Mouse (Mus musculus) cerebellum, adult 11 months (tissue): ENCODE data around the gene Trim33.
A peak's percentile ranks its signal among the peaks of the same experiment; 100 is the strongest.

ENCODE experiments used
- DNase-seq: peaks from one replicate; pipeline ENCODE4 v3.0.0; 2022

Trim33 gene

DNA sequence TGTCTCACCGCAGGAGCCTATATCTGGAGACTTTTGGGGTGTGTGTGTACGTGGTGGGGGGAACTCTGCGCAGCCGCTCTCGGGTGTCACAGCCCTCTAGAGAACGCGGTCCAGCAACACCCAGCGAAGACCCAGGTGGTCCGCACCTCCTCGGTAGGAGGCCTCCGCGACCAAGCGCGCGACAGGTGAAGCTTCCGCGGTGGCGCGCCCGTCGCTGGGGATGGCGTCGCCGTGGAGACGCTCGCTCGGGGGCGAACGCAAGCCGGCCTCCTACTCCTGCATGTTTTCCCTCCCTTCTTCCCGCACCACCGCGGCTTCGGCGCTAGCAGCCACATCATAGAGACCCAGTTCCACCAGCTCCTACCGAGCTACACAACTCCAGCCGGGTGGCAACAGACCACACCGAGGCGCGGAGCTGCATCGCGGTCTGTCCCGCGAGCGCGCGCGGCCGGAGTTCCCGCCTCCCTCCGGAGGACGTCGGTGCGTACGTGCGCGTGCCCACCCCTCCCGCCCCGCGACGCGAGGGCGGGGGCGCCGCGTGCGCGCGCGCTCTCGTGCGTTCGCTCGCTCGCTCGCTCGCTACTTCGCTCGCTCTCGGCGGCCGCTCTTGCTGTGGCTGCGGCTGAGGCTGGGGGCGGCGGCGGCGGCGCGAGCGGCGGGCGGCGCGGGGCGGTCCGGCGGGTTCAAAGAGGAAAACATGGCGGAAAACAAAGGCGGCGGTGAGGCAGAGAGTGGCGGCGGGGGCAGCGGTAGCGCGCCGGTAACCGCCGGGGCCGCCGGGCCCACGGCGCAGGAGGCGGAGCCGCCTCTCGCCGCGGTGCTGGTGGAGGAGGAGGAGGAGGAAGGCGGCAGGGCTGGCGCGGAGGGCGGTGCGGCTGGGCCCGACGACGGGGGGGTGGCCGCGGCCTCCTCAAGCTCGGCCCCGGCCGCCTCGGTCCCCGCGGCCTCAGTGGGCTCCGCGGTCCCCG lies at the start of gene Trim33:
Gene Trim33, plus strand, starts transcription at position 112 of the 968 bp plus-strand sequence.
- peak; percentile 88 for DNase-seq

DNA sequence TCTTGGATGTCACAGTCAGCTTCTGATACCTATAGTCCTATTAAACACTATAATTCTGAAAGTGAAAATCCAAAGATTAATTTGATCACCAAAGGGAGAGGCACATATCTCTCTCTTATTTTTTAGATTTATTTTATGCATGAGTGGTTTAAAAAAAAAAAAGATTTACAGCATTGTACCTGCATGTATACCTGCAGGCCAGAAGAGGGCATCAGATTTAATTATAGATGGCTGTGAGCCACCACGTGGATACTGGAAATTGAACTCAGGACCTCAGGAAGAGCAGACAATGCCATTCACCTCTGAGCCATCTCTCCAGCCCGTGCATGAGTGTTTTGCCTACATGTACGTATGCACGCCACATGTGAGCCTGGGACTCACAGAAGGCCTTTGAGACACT lies 46.7 kb upstream of the Trim33 start:
- no peak for DNase-seq

DNA sequence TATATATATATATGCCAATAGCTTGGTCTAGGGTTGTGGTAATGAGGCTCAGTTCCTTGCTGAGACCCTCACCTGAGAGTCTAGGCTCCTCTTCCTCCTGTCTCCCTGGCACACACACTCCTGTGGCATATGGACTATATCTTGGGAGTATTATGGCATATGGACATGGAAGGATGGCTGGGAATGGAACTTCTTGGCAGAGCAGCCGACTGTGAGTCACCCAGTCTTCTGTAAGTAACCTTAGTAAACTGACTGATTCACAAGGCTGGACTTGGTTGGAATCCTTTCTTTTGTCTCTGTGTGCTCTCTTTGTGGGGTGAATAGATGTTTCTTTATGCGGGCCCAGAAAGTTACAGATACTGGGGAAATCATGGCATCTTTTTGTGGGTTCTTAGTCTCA lies 37.6 kb upstream of the Trim33 start:
- no peak for DNase-seq

DNA sequence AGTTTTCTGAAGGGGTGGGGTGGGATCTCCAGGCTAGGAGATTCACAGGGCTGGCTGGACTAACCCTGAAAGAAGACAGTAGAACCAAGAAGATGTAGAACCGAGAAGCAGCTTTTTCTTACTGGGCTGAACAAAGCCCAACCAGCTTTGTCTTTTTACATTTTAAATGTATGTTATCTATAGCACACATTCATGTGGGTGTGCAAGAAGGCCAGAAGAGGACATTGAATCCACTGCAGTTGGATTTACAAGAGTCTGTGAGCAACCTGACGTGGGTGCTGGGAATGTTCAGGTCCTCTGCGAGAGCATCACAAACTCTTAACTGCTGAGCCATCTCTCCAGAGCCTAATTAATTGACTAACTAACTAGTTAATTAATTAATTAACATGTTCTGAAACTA lies 36.9 kb upstream of the Trim33 start:
- DNase-seq = no peak

DNA sequence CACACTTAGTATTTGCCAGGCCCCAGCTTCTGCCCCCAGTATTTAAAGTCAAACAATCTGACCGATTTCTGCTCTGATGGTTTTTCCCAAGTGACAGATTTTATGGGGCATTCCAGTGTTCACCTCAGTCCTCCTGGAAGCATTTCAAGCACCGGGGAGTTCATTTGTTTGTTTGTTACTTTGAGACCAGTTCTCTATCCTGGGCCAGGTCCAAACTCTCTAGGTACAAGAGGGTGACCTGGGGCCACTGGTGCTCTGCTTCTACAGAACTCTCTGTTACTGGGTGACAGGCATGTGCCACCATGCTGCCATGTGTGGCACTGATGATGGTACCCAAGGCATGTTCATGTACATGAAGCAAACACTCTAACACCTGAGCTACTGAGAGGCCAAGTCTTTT lies 35.6 kb upstream of the Trim33 start:
- no peak for DNase-seq

DNA sequence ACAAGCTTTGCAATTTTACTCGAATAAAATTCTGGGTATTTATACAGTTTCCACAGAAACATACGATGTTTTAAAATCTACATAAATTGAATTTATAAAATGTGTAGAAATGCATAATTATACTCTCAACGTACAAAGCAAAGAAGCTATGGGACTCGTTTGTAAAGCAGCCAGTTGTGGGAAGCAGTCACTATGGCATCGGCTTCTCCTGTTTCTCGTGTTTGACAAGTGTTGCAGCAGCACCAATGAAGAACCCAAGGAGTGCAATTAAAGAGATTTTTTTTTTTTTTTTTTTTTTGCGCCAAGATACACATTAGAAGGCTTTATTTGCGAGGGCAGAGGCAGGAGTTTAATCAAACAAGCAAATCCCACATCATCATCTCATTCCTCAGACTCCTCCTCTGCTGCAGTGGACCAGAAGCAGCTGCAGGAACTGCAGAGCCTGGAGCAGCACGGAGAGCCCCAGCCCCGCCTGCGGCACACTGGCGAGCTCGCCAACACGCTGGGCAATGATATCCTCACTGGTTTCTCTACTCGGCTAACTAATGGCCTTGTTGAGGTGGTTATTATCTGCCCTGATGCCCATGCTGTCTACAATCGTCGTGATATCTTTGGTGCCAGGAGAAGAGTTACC lies 32.3 kb upstream of the Trim33 start:
- DNase-seq = no peak

DNA sequence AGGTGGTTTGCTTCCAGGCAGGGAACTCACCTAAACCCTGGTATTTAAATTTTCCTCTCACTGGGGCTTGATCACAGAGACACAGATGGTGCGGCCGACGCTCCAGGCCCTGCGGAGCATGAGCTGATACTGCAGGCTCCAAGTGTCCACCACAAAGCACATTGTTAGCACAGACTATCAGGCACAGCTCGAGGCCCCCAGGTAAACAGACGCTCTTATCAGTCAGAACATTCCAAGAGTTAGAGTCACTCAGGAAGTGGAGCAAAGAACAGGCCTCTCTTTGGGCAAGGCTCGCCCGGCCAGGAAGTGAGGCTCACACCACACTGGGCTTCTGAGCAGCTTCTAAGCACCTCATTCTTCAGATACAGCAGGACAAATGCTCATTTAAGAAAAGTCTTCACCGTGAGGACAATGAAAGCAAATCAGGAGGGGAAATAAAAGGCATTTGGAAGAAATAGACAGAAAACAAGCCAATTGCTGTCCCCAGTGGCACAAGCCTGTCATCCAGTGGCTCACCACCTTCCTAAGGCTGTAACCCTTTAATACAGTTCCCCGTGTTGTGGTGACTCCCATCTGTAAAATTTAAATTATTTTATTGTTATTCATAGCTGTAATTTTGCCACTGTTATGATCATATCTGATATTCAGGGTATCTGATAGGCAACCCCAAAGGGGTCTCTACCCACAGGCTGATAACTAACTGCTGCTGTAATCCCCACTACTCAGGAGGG lies 22.8 kb upstream of the Trim33 start:
- DNase-seq = no peak

DNA sequence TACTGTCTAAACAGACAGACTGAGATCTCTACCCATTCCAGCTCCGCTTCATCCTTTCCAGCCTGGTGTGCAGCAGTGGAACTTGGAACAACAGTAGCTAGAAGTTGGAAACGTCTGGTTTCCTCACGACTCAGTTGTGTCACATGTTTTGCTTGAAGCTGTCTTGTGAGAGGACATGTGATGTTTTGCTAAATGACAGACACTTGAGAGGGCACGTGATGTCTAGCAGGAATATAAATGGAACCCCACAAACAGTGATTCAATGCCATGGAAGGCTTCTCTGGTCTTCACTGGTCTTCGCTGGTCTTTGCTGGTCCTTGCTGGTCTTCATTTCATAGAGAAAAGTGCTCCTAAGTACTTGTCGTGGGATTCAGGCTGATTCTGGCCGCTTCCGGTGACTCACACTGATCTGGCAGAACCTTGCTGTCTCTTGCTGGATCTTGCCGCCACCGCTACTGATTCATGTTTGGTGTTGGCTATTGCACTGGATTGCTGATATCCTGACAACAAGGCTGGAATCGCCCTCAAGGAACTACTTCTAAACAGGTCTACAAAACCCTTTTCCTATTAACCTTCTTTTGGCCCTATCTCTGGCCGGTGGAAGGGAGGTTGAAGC lies 16.2 kb upstream of the Trim33 start:
- no peak for DNase-seq

DNA sequence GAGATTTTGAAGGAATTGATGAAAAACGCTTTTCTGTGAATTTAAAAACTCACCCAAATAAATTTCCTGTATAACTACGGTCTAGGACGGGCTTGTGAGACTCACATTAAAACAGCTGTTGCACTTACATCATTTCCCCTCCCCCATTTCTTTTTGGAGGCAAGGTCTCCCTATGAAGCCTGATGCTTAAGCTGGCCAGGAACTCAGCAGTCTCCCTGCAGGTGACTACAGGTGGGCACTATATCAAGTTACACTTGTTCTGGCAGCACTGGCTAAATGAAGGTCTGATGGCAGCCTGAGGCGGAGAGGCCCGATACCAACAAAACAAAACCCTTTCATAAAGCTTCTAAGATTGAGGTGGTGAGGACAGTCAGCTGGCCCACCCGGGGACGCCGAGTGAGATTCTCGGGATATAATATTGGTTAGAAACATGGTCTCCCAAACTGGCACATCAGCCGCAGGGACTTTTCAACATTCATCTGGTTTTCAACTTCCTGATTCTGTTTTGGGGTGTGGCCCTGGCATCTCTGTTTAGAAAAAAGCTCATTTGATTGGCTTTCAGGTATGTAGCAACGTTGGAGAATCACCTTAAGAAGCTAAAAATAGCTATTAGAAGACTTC lies 422 bp upstream of the Trim33 start:
- peak; percentile 28 for DNase-seq

DNA sequence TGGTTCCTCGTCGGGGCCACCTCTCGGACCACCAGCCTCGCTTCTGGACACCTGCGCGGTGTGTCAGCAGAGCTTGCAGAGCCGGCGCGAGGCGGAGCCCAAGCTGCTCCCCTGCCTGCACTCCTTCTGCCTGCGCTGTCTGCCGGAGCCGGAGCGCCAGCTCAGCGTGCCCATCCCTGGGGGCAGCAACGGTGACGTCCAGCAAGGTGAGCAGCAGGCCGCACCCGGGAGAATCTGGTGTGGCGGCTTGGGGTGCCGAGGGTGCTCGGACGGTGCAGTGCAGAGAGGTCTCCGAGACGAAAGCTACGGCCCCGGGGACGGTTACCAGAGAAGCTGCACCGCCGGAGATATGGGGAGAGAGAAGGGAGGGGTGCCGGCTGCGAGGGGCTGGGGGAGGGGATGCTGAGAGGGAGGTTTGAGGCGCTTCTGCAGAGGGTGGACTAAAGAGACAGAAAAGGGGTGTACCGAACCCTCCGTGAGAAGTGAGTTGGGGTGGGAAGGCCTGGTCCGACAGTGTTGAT lies 1.2 kb downstream of the Trim33 start:
- peak; percentile 52 for DNase-seq

DNA sequence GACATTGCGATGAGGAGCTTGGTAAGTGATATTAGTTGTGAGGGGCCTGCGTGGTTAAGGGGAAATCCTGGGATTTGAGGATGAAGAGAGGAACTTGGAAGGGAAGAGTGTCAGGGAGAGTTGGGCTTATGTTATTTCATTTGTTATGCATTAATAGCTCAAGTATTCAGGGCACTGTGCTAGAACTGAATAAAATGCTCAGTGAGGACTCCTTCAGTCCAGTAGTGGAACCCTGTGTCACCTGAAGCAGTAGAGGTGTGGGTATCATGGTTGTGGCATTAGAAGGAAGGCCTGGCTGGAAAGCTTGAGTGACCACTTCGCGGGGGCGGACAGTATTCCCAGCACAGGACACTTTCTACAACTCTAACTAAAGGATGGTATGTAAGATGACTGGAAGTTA lies 1.8 kb downstream of the Trim33 start:
- DNase-seq = no peak

DNA sequence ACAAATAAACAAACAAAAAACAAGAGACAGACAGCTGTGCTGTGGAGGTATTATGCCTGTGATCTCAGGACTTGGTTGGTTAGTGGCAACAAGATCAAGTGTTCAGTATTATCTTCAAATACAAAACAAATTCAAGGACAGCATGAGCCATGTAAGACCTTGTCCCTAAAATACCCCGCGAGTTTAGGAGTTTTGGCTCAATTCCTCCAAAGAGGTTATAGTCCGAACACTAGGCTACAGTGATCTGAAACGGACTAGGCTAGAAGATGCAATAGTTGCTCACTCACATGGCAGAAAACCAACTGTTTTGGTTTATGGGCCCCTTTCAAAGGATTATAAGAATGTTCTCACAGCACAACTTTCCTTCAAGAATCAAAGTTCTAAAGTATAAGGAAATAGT lies 9.7 kb downstream of the Trim33 start:
- no peak for DNase-seq

DNA sequence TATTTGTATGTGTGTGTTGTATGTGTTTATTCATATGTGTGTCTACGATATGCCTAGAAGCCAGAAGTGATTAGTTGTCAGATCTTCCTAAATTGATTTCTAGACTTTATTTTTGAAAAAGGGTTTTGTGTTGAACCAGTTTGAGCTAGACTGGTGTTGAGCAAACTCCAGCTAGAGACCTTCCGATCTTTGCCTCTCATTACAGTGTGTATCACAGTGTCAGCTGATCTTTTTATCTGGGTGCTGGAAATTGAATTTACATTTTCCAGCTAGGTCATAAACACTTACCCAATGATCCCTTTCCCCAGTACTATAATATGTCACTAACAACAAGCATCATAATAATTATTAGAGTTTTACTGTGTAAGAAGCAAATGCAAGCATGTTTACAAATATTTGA lies 12.0 kb downstream of the Trim33 start:
- DNase-seq = no peak

DNA sequence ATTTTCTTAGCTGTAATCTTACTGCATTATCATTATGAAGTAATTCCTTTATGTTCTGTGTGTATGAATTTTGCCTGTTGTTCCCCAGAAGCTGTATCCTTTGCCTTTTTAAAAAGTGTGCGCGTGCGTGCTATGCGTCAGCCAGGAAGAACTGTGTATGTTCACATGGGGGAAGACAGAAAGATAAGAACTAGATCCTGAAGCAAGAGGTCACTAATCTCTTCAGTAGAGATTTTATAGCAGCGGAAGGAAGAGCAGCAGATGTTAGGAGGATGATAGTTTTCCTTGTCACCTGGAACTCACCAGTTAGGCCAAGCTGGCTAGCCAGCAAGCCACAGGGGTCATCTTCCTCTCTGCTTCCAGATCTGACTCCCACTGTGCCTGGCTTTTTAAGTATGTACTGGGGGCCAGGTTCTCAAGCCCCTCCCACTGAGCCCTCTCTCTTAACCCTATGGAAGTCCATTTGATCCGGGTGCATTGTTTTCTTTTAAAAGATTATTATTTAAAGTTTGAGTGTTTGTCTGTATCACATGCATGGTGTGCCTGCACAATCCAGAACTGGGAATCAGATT lies 26.4 kb downstream of the Trim33 start:
- DNase-seq = no peak

DNA sequence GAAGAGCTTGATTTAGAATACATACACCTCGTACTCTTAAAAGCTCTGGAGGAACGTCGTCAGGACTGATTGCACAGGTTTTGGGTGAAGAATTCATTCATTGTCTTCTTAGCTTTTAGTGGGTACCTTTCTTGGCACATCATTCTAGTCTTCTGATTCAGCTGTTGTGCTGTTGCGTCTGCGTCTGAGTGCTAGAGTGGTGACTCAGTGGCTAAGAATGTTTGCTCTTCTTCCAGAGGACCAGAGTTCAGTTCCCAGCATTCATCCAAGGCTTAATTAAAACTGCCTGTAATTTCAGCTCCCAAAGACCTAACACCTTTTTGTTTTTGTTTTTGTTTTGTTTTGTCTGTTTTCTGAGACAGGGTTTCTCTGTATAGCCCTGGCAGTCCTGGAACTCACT lies 30.2 kb downstream of the Trim33 start:
- DNase-seq = no peak

DNA sequence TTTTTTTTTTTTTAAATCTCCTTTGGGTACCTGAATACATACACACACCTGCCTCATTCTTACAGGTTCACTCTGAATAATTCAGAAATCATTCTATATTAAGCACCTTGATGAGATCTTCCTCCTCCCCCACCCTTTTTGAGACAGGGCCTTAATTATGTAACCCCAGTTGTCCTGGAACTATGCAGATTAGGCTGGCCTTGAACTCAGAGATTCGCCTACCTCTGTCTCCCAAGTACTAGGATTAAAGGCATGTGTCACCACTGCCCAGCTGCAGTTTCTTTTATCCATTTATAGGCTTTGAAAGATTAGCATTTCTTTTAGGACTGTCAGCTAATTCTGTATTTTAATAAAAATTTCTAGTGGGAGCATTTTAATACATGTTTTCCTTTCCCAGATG lies 30.7 kb downstream of the Trim33 start:
- no peak for DNase-seq

DNA sequence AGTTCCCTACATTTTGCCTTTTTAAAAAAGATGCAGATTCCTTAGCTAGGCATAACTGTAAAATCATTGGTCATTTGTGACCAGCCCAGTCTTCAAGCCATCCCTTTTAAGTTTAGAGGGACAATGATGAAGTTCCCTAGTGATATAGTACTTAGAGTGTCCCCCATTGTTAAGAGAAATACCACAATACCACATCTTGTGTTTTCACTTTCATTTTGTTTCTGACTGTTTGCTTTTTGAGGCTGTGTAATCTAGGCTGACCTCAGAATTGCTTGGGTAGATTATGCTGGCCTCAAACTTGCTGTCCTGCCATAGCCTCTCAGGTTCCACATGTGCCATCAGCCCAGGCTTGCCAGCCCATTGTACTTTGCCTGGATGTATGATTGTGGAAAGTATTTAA lies 35.2 kb downstream of the Trim33 start:
- no peak for DNase-seq

DNA sequence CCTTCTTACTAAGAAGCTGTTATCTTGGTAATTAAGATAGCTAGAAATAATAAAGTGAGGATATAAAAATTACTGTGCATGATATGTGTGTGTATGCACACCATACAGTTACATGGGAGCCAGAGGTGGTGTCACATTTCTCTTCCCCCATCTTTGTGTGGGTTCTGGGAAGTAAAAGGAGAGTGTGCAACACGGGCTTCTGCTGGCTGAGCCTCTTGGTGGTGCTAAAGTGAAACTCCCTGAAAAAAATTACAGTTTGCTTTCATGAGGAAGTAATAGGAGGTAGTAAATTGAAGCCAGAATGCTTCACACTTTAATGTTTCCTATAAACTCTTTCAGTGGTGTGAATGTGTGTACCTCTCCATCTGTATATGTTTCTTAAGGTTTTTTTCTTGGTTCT lies 56.3 kb downstream of the Trim33 start:
- DNase-seq = no peak

DNA sequence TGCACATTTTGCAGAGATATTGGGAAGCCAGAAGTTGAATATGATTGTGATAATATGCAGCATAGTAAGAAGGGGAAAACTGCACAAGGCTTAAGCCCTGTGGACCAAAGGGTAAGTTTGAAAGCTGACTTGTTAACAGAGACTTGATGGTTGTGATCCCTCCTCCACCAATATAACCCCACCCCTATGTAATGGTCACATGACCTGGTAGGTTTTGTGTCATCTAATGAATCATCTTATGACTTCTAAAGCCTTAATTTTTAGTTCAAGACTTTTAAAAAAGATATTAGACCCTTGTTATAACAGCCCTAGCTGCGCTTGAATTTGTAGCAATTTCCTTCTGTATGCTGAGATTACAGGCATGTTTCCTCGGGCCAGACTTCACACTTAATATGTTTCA lies 67.6 kb downstream of the Trim33 start:
- no peak for DNase-seq

DNA sequence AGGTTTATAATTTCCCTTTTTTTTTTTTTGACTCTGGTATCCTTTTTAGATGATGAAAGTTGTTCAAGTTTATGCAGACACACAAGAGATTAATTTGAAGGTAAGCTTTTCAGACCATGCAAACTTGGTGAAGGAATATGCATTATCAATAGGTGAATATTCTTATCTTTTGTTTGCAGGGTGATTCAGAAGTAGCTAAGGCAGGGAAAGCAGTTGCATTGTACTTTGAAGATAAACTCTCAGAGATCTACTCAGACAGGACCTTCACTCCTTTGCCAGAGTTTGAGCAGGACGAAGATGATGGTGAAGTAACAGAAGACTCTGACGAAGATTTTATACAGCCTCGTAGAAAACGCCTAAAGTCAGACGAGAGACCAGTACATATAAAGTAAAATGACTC lies 74.4 kb downstream of the Trim33 start:
- DNase-seq = no peak

DNA sequence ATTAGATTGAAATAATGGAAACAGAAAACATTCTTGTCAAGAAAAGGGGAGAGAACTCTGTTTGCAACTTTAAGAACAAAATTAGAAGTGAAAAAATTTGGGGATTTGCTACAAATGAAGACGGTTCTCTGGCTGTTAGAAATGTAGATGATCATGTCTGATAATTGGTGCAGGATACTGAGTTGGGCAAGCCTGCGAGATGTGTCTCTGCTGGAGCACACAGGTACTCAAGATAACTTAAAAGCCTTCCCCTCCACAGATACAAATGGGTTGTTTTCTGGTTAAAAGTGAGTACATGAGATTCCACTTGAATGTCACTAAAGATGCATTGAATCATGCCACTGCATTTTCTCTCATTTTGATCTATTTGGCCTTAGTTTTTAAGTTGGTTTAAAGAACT lies 74.9 kb downstream of the Trim33 start:
- no peak for DNase-seq

DNA sequence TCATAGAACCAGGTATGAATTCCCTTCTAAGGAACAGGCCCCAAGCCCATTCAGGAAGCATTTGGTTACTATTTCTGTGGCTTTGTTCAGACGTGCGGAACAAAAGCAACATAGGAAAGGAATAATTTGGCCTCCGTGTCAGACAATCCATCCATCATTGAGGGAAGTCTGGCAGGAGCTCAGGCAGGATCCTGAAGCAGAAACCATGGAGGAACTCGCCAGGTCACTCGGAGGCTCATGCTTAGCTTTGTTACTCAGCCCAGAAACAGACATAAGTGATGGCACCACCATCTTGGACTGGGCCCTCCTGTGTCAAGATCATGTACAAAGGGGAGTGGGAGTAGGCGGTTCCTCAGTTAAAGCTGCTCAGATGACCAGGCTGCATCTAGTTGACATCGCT lies 82.1 kb downstream of the Trim33 start:
- DNase-seq = no peak
